9 mouse cellular contexts compared by ENCODE assay signal in the genomic region with DNA sequence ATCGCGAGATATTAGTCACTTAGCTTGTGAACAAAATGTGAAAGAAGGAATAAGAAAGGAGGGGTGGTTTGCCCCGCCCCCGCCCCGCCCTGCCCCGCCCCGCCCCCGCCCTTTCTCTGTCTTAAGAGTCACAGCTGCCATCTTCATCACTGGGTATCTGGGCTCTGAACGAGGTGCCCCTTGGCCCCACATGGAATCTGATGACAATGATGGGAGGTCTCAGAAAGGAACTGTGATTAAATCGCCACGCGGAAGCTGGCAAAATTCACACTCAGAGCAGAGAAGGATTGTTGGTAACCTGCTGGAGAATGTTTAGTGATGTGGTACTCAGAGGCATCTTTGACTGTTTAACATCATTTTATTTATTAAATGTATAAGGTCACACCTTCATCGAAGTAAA.
DNase-seq lines count a peak whose midpoint lies in the region; ATAC-seq lines count a peak whose summit lies in the region.
"Had no signal": no experiment of that assay in that cellular context is flagged by ENCODE, and none has a peak within 500 bp of the region (broad histone marks: within the 10 kb centered on the region; RNA-seq: fewer than 3 reads in every experiment).

No protein-coding gene starts in this region.

- H3K4me2 ChIP-seq in liver, embryonic 11.5 days, result peak overlapping the region; percentile 60
- H3K4me2 ChIP-seq in hindbrain, embryonic 12.5 days (replicated peaks), result peak overlapping the region; percentile 51
- H3K4me2 ChIP-seq in limb, embryonic 15.5 days, result peak overlapping the region; percentile 32
- peak overlapping the region; percentile 31; the same call in 1 of the 2 replicates for H3K4me2 ChIP-seq in stomach, embryonic 15.5 days

- 24% methylated on average over 13 of the region's 13 CpGs for WGBS in liver, embryonic 11.5 days
- 18% methylated on average over 13 of the region's 13 CpGs for WGBS in hindbrain, embryonic 12.5 days
- 24% methylated on average over 13 of the region's 13 CpGs for WGBS in limb, embryonic 15.5 days
- 22% methylated on average over 13 of the region's 13 CpGs for WGBS in stomach, embryonic 15.5 days

- DNase-seq in liver, embryonic 11.5 days (ENCODE audit: low spot score), result no peak
- DNase-seq in liver, result no peak
- DNase-seq in frontal cortex, postnatal 14 days (ENCODE audit: low spot score in 2 of 2), result no peak
- DNase-seq in left cerebral cortex, postnatal 10 days (ENCODE audit: extremely low spot score in 1 of 2, low spot score in 2 of 2), result no peak
- DNase-seq: kidney, adult 2 months; thymus, adult 2 months had no signal

- no peaks in the 10 kb centered on the region for H3K9me3 ChIP-seq in liver, embryonic 11.5 days (ENCODE audit: control insufficient read depth, low read length)
- no peaks in the 10 kb centered on the region for H3K9me3 ChIP-seq in hindbrain, embryonic 12.5 days (replicated peaks)
- no peaks in the 10 kb centered on the region for H3K9me3 ChIP-seq in limb, embryonic 15.5 days
- H3K9me3 ChIP-seq in stomach, embryonic 15.5 days, result no peaks in the 10 kb centered on the region

- H3K9ac ChIP-seq in liver, embryonic 11.5 days (ENCODE audit: low read depth, low read length), result no peak overlapping the region
- H3K9ac ChIP-seq in hindbrain, embryonic 12.5 days, result no peak overlapping the region
- no peak overlapping the region for H3K9ac ChIP-seq in limb, embryonic 15.5 days
- H3K9ac ChIP-seq in stomach, embryonic 15.5 days, result no peak overlapping the region

- no peaks in the 10 kb centered on the region for H3K27me3 ChIP-seq in liver, embryonic 11.5 days (replicated peaks; ENCODE audit: control insufficient read depth, insufficient read depth, low read length)
- H3K27me3 ChIP-seq in hindbrain, embryonic 12.5 days, result no peaks in the 10 kb centered on the region
- no peaks in the 10 kb centered on the region for H3K27me3 ChIP-seq in limb, embryonic 15.5 days
- no peaks in the 10 kb centered on the region for H3K27me3 ChIP-seq in stomach, embryonic 15.5 days (replicated peaks)

- no peaks in the 10 kb centered on the region for H3K36me3 ChIP-seq in liver, embryonic 11.5 days (ENCODE audit: control insufficient read depth, insufficient read depth, low read length)
- no peaks in the 10 kb centered on the region for H3K36me3 ChIP-seq in hindbrain, embryonic 12.5 days
- H3K36me3 ChIP-seq in limb, embryonic 15.5 days, result no peaks in the 10 kb centered on the region
- H3K36me3 ChIP-seq in stomach, embryonic 15.5 days, result no peaks in the 10 kb centered on the region

- no peak overlapping the region for H3K27ac ChIP-seq in liver, embryonic 11.5 days (ENCODE audit: low read depth, low read length)
- no peak overlapping the region for H3K27ac ChIP-seq in hindbrain, embryonic 12.5 days
- no peak overlapping the region for H3K27ac ChIP-seq in limb, embryonic 15.5 days
- H3K27ac ChIP-seq in stomach, embryonic 15.5 days, result no peak overlapping the region

- peak overlapping the region; percentile 21 for H3K4me3 ChIP-seq in liver, embryonic 11.5 days (ENCODE audit: low read depth, low read length)
- H3K4me3 ChIP-seq in hindbrain, embryonic 12.5 days, result peak overlapping the region; percentile 19
- H3K4me3 ChIP-seq in limb, embryonic 15.5 days, result 0 out of 2 replicates have a peak overlapping the region, but pooled peaks have one; percentile 10
- no peak overlapping the region for H3K4me3 ChIP-seq in stomach, embryonic 15.5 days (replicated peaks)

- ATAC-seq in liver, embryonic 11.5 days (replicated peaks; ENCODE audit: low FRiP score), result no peak
- ATAC-seq in hindbrain, embryonic 12.5 days (ENCODE audit: low FRiP score), result 0 out of 2 replicates have a peak, but pooled peaks have one; percentile 35
- ATAC-seq in limb, embryonic 15.5 days (ENCODE audit: insufficient number of reproducible peaks, low FRiP score, low TSS enrichment, low read depth), result no peak
- ATAC-seq in stomach, embryonic 15.5 days (ENCODE audit: insufficient read depth, low FRiP score, low read depth), result no peak

- H3K4me1 ChIP-seq in liver, embryonic 11.5 days (replicated peaks; ENCODE audit: control insufficient read depth, insufficient read depth, low read length), result no peaks in the 10 kb centered on the region
- peaks cover 12% of the 10 kb centered on the region for H3K4me1 ChIP-seq in hindbrain, embryonic 12.5 days
- peaks cover 8% of the 10 kb centered on the region for H3K4me1 ChIP-seq in limb, embryonic 15.5 days
- 0 out of 2 replicates have a peak, but pooled peaks cover 4% of the 10 kb centered on the region for H3K4me1 ChIP-seq in stomach, embryonic 15.5 days

- intact Hi-C loops in left cerebral cortex, postnatal 10 days (cut with DNase I), result no loop called here
